Mouse (Mus musculus): Measurements from ENCODE around the gene Chn1. TPM values are rescaled to one million over a fixed set of nuclear protein-coding genes. Genes with fewer than 3 reads are reported as not detected.

Chn1 gene
- polyA plus RNA-seq, 1 experiment from 2014 or later, result 38.9 TPM

DNA sequence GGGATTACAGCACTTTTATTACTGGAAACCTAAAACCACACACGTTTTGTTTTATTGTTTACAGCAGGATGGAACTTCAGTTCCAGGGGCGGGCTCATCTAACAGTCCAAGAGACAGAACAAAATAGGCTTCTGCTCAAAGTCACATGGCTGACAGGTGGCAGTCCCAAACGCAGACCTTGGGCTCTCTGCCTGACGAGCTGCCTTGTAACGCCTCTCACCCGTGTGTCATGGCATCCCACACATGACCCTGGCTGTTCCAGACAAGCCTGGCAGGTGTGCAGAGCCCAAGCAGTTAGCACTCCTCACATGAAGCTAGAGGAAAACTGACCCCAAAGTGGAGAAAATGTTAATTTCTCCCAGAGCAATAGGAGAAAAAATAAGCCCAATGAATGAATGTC, 163.3 kb downstream of the Chn1 start:
- peaks cover 65% of the 10 kb centered on the region for H3K36me3 ChIP-seq
- no peaks in the 10 kb centered on the region; the same call in 1 of the 2 replicates for H3K4me1 ChIP-seq
- no peak for DNase-seq (ENCODE audit: low spot score)
- no peak overlapping the region for H3K27ac ChIP-seq (replicated peaks)
- no peaks in the 10 kb centered on the region for H3K27me3 ChIP-seq (ENCODE audit: low read depth, poor library complexity, severe bottlenecking)
- H3K4me3 ChIP-seq, result no peak overlapping the region
- 89% methylated on average over 6 of the region's 6 CpGs for WGBS
- H3K9me3 ChIP-seq (replicated peaks), result no peaks in the 10 kb centered on the region

DNA sequence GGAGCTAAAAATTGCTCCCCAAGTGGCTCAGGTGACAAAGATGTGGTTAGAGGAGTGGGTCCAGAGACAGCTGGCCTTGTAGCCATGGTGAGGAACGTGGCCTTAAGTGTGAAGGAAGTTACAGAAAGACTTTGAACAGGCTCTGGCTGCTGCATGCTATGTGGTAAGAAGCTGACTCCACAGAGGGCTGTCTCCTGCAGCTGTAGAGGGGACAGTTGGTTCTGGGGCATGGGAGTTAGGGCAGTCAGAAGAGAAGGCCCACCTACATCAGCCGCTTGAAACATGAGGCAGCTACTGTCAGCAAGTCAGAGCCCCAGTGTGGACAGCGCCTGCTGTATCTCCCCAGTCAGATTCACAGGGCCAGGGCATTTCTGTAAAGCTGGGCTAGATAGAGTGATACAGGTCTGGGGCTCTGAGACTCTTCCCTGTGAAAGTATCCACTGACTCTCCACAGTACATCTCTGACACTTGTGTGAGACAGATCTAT, 165.4 kb downstream of the Chn1 start:
- no peaks in the 10 kb centered on the region for H3K27me3 ChIP-seq (ENCODE audit: low read depth, poor library complexity, severe bottlenecking)
- peaks cover 9% of the 10 kb centered on the region for H3K4me1 ChIP-seq
- WGBS, result 90% methylated on average over 3 of the region's 3 CpGs
- no peak overlapping the region for H3K4me3 ChIP-seq
- H3K9me3 ChIP-seq (replicated peaks), result no peaks in the 10 kb centered on the region
- no peak overlapping the region for H3K27ac ChIP-seq (replicated peaks)
- DNase-seq (ENCODE audit: low spot score), result no peak
- peaks cover 48% of the 10 kb centered on the region for H3K36me3 ChIP-seq

DNA sequence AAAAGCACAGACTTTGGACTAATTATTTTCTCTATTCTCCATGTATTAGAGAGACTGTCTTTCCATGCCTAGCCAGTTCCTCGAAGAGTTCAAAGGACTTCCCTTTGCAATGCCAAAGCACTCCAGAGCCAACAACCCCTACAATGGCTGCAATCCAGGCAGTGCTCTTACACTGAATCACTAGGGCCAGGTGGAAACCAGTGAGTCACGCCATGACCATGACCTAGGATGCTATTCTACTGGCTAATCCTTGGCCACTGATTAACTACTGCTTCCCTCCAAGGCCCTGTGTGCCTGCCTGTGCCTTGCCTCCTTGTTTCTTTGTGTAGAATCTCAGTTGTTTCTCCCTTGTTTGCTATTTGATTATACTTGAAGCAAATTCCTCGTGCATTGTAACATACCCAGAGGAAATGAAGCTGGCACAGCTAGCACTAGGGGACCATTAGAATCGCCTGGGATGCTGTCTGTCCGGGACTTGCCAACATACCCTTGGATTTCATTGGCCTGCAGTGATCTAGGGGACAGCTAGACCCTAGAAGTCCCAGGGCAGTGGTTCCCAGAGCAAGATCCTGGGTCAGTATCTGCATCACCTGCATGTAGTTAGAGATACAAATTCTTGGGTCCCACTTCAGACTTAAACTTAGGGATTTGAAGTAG, 166.0 kb downstream of the Chn1 start:
- DNase-seq (ENCODE audit: low spot score), result no peak
- WGBS, result 89% methylated on average over 5 of the region's 5 CpGs
- H3K27ac ChIP-seq (replicated peaks), result no peak overlapping the region

DNA sequence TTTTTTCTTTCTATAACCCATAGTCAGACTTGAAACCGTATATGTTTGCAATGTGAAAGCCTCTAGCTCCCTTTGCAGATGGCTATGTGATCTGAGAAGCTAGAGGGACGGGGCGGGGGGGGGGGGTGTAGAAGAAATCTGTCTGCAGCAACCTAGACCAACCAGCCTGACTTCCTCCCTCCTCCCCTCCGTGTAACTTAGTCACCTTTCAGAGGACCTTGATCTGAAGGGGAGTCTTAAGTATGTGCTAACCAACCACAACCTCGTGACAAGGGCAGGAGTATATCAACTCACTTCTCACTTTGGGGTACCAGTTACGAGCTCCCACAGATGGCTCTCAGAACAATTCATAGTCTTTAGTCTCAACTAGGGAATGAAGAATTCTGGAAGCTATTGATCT, 166.8 kb downstream of the Chn1 start:
- Histone ChIP-seq H3K9me3 (replicated peaks) (no peaks in the 10 kb centered on the region), H3K4me1 (peaks cover 11% of the 10 kb centered on the region), H3K4me3 (no peak overlapping the region), H3K27me3 (ENCODE audit: low read depth, poor library complexity, severe bottlenecking) (no peaks in the 10 kb centered on the region), H3K36me3 (peaks cover 36% of the 10 kb centered on the region), H3K27ac (replicated peaks) (no peak overlapping the region)
- no peak for DNase-seq (ENCODE audit: low spot score)
- 88% methylated on average over 6 of the region's 6 CpGs for WGBS

More for the DNA sequence above, 166.0 kb downstream of the Chn1 start:
- peaks cover 11% of the 10 kb centered on the region for H3K4me1 ChIP-seq
- H3K27me3 ChIP-seq (ENCODE audit: low read depth, poor library complexity, severe bottlenecking), result no peaks in the 10 kb centered on the region
- H3K36me3 ChIP-seq, result peaks cover 42% of the 10 kb centered on the region
- H3K4me3 ChIP-seq, result no peak overlapping the region
- H3K9me3 ChIP-seq (replicated peaks), result no peaks in the 10 kb centered on the region

DNA sequence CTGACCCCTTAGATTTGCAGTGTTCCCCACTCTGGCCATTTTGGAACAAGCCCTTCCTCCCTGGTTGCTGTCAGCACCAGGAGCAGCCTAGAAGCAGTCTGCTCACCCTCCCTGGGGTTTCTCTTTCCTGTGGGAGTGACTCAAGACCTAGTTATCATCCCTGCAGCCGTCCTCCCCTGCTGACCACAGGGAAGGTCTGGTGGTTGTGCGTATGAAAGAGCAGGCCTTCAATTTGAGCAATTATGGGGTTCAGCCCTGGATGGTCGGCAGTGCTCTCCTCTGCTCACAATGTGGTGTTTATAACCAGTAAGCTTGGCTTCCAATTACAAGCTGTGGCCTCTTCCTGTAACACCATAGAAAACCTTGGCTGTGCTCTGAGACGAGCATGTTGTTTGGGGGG, 167.5 kb downstream of the Chn1 start:
- no peaks in the 10 kb centered on the region for H3K9me3 ChIP-seq (replicated peaks)
- DNase-seq (ENCODE audit: low spot score), result no peak
- no peak overlapping the region for H3K27ac ChIP-seq (replicated peaks)
- no peaks in the 10 kb centered on the region for H3K27me3 ChIP-seq (ENCODE audit: low read depth, poor library complexity, severe bottlenecking)
- no peak overlapping the region for H3K4me3 ChIP-seq
- peaks cover 28% of the 10 kb centered on the region for H3K36me3 ChIP-seq
- WGBS, result 78% methylated on average over 4 of the region's 4 CpGs
- H3K4me1 ChIP-seq, result peaks cover 11% of the 10 kb centered on the region

DNA sequence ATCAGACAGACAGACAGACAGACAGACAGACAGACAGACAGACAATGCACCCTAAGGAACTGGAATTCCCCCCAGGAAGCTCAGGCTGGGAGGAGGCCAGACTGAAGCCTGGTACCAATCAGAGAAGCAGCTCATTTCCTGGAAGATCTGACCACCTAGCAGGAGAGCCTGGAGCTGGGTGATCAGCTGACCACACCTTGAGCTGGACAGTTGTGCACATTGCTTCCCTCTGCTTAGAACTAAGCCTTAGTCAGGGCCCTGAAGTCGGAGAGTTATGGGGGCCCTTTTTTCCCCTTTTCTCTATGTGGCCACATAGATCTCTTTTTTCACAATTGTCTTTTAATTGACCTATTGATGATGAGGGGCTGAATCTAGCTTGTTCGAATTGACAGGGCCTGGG, 168.0 kb downstream of the Chn1 start:
- no peak for DNase-seq (ENCODE audit: low spot score)
- 74% methylated on average over 2 of the region's 2 CpGs for WGBS
- H3K27me3 ChIP-seq (ENCODE audit: low read depth, poor library complexity, severe bottlenecking), result no peaks in the 10 kb centered on the region
- peaks cover 25% of the 10 kb centered on the region for H3K36me3 ChIP-seq
- H3K4me3 ChIP-seq, result no peak overlapping the region
- H3K4me1 ChIP-seq, result peaks cover 11% of the 10 kb centered on the region
- H3K9me3 ChIP-seq (replicated peaks), result no peaks in the 10 kb centered on the region
- H3K27ac ChIP-seq (replicated peaks), result no peak overlapping the region

DNA sequence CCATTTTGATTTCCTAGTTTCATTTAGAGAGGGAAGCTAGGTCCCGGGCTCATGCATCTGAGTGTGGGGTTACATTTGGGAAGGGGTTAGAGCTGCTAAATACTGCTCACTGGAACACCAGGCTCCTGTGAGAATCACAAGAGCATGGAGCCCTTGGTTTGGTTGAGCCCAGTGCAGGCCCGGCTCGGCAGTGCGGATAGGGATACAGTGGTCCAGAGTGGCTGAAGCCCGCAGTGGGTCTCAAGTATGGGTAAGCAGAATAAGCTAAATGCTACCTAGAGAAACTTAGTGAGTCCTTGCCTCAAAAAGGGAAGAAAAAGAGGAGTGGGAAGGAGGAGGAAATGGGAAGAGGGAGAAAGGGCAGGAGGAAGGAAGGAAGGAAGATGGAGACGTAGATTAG, 168.5 kb downstream of the Chn1 start:
- WGBS, result 95% methylated on average over 6 of the region's 6 CpGs
- H3K36me3 ChIP-seq, result peaks cover 21% of the 10 kb centered on the region
- DNase-seq (ENCODE audit: low spot score), result no peak
- H3K4me1 ChIP-seq, result peaks cover 11% of the 10 kb centered on the region
- H3K4me3 ChIP-seq, result no peak overlapping the region
- no peaks in the 10 kb centered on the region for H3K9me3 ChIP-seq (replicated peaks)
- no peak overlapping the region for H3K27ac ChIP-seq (replicated peaks)
- H3K27me3 ChIP-seq (ENCODE audit: low read depth, poor library complexity, severe bottlenecking), result no peaks in the 10 kb centered on the region

DNA sequence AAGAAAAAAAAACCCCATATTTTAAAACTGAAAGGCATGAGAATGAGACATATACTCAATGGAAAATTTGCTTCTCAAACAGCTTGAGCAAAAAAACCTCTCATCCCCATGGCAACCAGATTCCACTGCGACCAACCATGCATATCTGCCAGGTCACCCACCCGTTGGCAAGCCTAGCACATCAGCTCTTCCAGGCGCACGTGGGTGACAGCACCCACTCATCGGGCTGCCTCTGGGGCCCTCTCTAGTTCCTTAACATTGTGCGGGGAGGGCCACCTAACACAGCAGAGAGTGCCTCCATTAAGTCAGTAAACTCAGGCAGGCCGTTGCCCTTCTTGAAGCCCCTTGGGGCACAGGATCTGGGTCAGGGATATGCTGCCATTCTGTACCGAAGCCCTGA, 170.1 kb downstream of the Chn1 start:
- no peaks in the 10 kb centered on the region for H3K27me3 ChIP-seq (ENCODE audit: low read depth, poor library complexity, severe bottlenecking)
- no peak for DNase-seq (ENCODE audit: low spot score)
- 0 out of 2 replicates have a peak, but pooled peaks cover 5% of the 10 kb centered on the region for H3K36me3 ChIP-seq
- peaks cover 11% of the 10 kb centered on the region for H3K4me1 ChIP-seq
- WGBS, result 78% methylated on average over 8 of the region's 8 CpGs
- no peak overlapping the region for H3K4me3 ChIP-seq
- H3K27ac ChIP-seq (replicated peaks), result no peak overlapping the region
- H3K9me3 ChIP-seq (replicated peaks), result no peaks in the 10 kb centered on the region

DNA sequence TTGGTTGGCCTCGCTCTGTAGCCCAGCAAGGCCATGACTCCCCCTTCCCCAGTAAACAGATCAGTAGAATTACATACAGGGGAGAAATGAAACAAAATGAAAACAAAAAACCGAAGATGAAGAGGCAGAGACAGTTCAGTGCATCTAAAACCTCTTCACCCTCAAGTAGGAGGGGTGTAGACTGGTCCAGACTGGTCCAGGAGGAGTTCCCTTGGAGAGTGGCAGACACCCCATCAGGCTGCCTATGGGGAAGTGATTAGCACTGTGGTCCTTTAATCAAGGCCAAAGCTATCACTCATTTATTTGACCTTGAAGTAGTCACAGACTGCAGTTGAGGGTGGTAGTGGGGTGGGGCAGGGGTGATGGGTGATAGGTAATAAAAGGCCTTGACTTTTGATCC, 170.6 kb downstream of the Chn1 start:
- H3K36me3 ChIP-seq, result 0 out of 2 replicates have a peak, but pooled peaks cover under 1% of the 10 kb centered on the region
- H3K9me3 ChIP-seq (replicated peaks), result no peaks in the 10 kb centered on the region
- H3K4me1 ChIP-seq, result peaks cover 11% of the 10 kb centered on the region
- 83% methylated on average over 2 of the region's 2 CpGs for WGBS
- no peak overlapping the region for H3K4me3 ChIP-seq
- no peak for DNase-seq (ENCODE audit: low spot score)
- no peaks in the 10 kb centered on the region for H3K27me3 ChIP-seq (ENCODE audit: low read depth, poor library complexity, severe bottlenecking)
- no peak overlapping the region for H3K27ac ChIP-seq (replicated peaks)

DNA sequence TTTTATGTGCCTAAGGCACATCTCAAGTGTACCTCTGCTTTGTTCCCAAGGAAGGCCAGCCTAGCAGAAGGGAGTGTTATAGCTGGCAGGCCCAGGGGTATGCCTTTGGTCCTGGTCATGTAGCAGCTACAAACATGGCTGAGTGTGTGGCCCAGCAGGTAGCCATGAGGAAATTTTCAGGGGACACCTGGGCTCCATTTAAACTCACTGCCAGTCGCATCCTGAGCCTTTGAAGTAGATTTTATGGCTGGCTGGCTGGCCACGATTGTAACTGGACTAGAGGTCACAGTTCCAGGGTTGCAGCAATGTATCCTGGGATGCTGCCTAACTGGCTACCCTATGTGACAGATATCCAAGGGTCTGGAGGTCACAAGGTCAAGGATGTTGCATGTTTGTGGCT, 174.5 kb downstream of the Chn1 start:
- H3K27ac ChIP-seq (replicated peaks), result no peak overlapping the region
- 68% methylated on average over 2 of the region's 2 CpGs for WGBS
- H3K4me3 ChIP-seq, result no peak overlapping the region
- H3K9me3 ChIP-seq (replicated peaks), result no peaks in the 10 kb centered on the region
- no peak for DNase-seq (ENCODE audit: low spot score)
- no peaks in the 10 kb centered on the region; the same call in 1 of the 2 replicates for H3K27me3 ChIP-seq (ENCODE audit: low read depth, poor library complexity, severe bottlenecking)
- H3K36me3 ChIP-seq, result no peaks in the 10 kb centered on the region
- peaks cover 11% of the 10 kb centered on the region for H3K4me1 ChIP-seq

DNA sequence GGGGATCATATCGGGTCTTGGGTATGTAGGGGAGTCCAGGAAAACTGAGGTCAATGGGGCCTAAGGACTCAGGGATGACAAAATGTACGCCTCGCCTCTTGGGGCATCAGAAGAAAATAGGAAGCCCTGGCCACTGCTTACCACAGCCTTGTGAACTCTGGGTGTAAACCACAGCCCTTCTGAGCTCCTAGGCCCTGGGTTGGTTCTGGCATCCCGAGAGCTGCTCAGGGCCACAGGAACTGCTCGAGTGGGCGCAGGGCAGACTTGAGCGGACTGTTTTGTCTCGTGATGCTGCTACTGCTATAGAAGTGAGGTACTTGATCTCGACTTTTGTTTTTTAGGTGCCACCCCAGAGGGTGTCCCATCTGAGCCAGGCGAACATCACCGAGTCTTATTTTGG, 177.4 kb downstream of the Chn1 start:
- no peak for DNase-seq (ENCODE audit: low spot score)
- Histone ChIP-seq H3K27me3 (ENCODE audit: low read depth, poor library complexity, severe bottlenecking) (no peaks in the 10 kb centered on the region; the same call in 1 of the 2 replicates), H3K4me3 (no peak overlapping the region), H3K4me1 (peaks cover 7% of the 10 kb centered on the region), H3K36me3 (no peaks in the 10 kb centered on the region), H3K27ac (replicated peaks) (no peak overlapping the region), H3K9me3 (replicated peaks) (no peaks in the 10 kb centered on the region)
- WGBS, result 93% methylated on average over 11 of the region's 11 CpGs

DNA sequence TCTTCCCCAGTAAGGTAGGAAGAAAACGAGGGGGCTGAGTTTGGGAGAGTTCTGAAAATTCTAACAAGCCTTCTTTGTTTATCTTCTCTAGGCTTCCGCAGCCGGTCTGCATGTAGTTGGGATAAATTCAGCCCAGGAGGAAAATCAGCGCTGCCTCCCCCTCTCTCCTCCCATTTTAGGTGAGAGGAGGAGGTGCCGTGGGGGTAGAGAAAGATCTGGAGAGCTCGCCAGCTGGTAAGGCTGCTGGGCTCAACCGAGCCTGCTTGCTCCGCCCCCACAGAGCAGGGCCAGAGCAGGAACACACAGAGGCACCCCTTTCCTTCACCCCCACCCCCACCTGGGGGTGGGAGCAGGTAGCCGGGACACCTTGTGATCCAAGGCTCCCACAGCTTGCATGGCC, 178.4 kb downstream of the Chn1 start:
- Histone ChIP-seq H3K27me3 (ENCODE audit: low read depth, poor library complexity, severe bottlenecking) (no peaks in the 10 kb centered on the region; the same call in 1 of the 2 replicates), H3K27ac (replicated peaks) (no peak overlapping the region), H3K9me3 (replicated peaks) (no peaks in the 10 kb centered on the region), H3K4me1 (peaks cover 7% of the 10 kb centered on the region), H3K4me3 (no peak overlapping the region), H3K36me3 (no peaks in the 10 kb centered on the region)
- 31% methylated on average over 9 of the region's 9 CpGs for WGBS
- DNase-seq (ENCODE audit: low spot score), result no peak

DNA sequence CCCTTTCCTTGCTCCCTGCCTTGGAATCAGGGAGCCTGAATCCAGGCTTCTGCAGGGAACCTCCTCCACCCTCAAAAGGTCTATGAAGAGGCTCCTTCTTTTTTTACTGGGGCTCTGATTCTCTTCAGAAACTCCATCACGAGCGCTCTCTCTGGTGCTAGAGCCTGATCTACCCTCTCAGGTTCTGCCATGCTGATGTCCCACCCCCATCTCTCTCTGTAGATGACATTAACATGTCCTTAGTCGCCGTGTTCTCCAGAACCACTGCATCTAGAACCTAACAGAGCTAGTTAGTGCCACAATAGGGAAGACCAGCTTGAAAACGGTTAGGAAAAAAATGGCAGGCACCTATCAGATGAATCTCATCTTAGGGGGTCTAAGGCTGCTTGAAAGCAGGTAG, 178.8 kb downstream of the Chn1 start:
- Histone ChIP-seq H3K27ac (replicated peaks) (no peak overlapping the region), H3K27me3 (ENCODE audit: low read depth, poor library complexity, severe bottlenecking) (peaks cover under 1% of the 10 kb centered on the region; the same call in 1 of the 2 replicates), H3K36me3 (no peaks in the 10 kb centered on the region), H3K9me3 (replicated peaks) (no peaks in the 10 kb centered on the region), H3K4me1 (peaks cover 7% of the 10 kb centered on the region), H3K4me3 (no peak overlapping the region)
- WGBS, result 69% methylated on average over 5 of the region's 5 CpGs
- no peak for DNase-seq (ENCODE audit: low spot score)

Measured in midbrain, embryonic 10.5 days (tissue).